26 mouse cellular contexts compared by ENCODE assay signal in the genomic region with DNA sequence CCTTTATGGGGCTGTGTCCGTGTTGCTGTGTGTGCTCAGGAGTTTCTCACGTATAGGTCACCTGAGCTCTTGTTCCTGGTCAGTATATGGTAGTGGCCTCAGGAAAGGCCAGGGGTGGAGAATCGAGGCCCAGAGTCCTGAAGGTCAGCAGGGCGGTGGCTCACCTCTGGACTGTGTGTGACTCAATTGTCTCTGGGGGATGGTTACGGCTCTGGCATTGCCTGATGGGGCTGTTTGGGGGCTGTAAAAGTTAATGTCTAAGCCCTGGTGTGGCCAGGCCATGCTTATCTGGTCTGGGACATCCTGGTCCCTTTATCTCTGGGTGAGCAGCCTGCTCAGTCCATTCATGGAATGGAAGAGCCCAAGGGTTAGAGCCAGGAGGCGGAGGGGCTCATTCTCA. TPM values are rescaled to one million over a fixed set of nuclear protein-coding genes. Genes with fewer than 3 reads are reported as not detected.
A peak's percentile ranks its signal among the peaks of the same experiment; 100 is the strongest.
DNase-seq lines count a peak whose midpoint lies in the region; ATAC-seq and TF ChIP-seq lines count a peak whose summit lies in the region.
"Had no signal": no experiment of that assay in that cellular context is flagged by ENCODE, and none has a peak within 500 bp of the region (broad histone marks: within the 10 kb centered on the region; RNA-seq: fewer than 3 reads in every experiment).

No protein-coding gene starts in this region.

- H3K4me3 ChIP-seq in midbrain, embryonic 16.5 days (ENCODE audit: low read depth, low read length) = no peak overlapping the region
- no peak overlapping the region for H3K4me3 ChIP-seq in midbrain, embryonic 13.5 days (replicated peaks)
- H3K4me3 ChIP-seq in intestine, postnatal 0 days (ENCODE audit: low read depth, low read length) = no peak overlapping the region
- H3K4me3 ChIP-seq in liver, embryonic 15.5 days (replicated peaks) = no peak overlapping the region
- H3K4me3 ChIP-seq: hindbrain, embryonic 10.5 days; limb, embryonic 13.5 days; neural tube, embryonic 13.5 days; stomach, embryonic 15.5 days had no signal

- H3K27ac ChIP-seq in midbrain, embryonic 16.5 days (ENCODE audit: low read length) = no peak overlapping the region
- H3K27ac ChIP-seq in midbrain, embryonic 13.5 days = no peak overlapping the region
- 0 out of 2 replicates have a peak overlapping the region, but pooled peaks have one; percentile 7 for H3K27ac ChIP-seq in intestine, postnatal 0 days (ENCODE audit: low read depth, low read length)
- H3K27ac ChIP-seq in liver, embryonic 15.5 days (replicated peaks) = no peak overlapping the region
- H3K27ac ChIP-seq: neural tube, embryonic 13.5 days; stomach, embryonic 15.5 days had no signal

- WGBS in midbrain, embryonic 16.5 days = 91% methylated on average over 6 of the region's 6 CpGs
- WGBS in midbrain, embryonic 13.5 days = 94% methylated on average over 6 of the region's 6 CpGs
- 48% methylated on average over 6 of the region's 6 CpGs for WGBS in intestine, postnatal 0 days
- WGBS in liver, embryonic 15.5 days (ENCODE audit: insufficient replicate concordance) = 42% methylated on average over 6 of the region's 6 CpGs

- H3K9me3 ChIP-seq in midbrain, embryonic 16.5 days (replicated peaks; ENCODE audit: control insufficient read depth, low read length, poor library complexity, severe bottlenecking) = peaks cover 3% of the 10 kb centered on the region; the same call in 1 of the 2 replicates
- peaks cover 2% of the 10 kb centered on the region; the same call in 1 of the 2 replicates for H3K9me3 ChIP-seq in midbrain, embryonic 13.5 days
- H3K9me3 ChIP-seq in intestine, postnatal 0 days (ENCODE audit: control insufficient read depth) = no peaks in the 10 kb centered on the region
- H3K9me3 ChIP-seq in liver, embryonic 15.5 days (replicated peaks) = no peaks in the 10 kb centered on the region
- H3K9me3 ChIP-seq: hindbrain, embryonic 10.5 days; neural tube, embryonic 13.5 days; stomach, embryonic 15.5 days had no signal

- H3K4me2 ChIP-seq in midbrain, embryonic 16.5 days (ENCODE audit: low read length) = no peak overlapping the region
- no peak overlapping the region for H3K4me2 ChIP-seq in midbrain, embryonic 13.5 days (replicated peaks)
- no peak overlapping the region for H3K4me2 ChIP-seq in intestine, postnatal 0 days (replicated peaks; ENCODE audit: low read depth)
- no peak overlapping the region for H3K4me2 ChIP-seq in liver, embryonic 15.5 days
- H3K4me2 ChIP-seq: limb, embryonic 13.5 days; midbrain, embryonic 11.5 days; neural tube, embryonic 13.5 days; stomach, embryonic 15.5 days had no signal

- no peak overlapping the region for H3K9ac ChIP-seq in midbrain, embryonic 16.5 days (ENCODE audit: low read depth, low read length)
- no peak overlapping the region for H3K9ac ChIP-seq in midbrain, embryonic 13.5 days (replicated peaks)
- no peak overlapping the region for H3K9ac ChIP-seq in intestine, postnatal 0 days (ENCODE audit: low read depth, low read length)
- H3K9ac ChIP-seq in liver, embryonic 15.5 days = no peak overlapping the region
- H3K9ac ChIP-seq: limb, embryonic 13.5 days; neural tube, embryonic 13.5 days; stomach, embryonic 15.5 days had no signal

- no peaks in the 10 kb centered on the region for H3K27me3 ChIP-seq in midbrain, embryonic 16.5 days (ENCODE audit: control insufficient read depth, insufficient read depth, low read depth, low read length)
- H3K27me3 ChIP-seq in midbrain, embryonic 13.5 days = no peaks in the 10 kb centered on the region
- no peaks in the 10 kb centered on the region for H3K27me3 ChIP-seq in intestine, postnatal 0 days (replicated peaks; ENCODE audit: control insufficient read depth, insufficient read depth, low read length)
- no peaks in the 10 kb centered on the region for H3K27me3 ChIP-seq in liver, embryonic 15.5 days
- H3K27me3 ChIP-seq: limb, embryonic 13.5 days; neural tube, embryonic 13.5 days; stomach, embryonic 15.5 days had no signal

- ATAC-seq in midbrain, embryonic 16.5 days = peak; percentile 43; the same call in 1 of the 2 replicates
- ATAC-seq in midbrain, embryonic 13.5 days = no peak
- peak; percentile 63 for ATAC-seq in intestine, postnatal 0 days
- ATAC-seq in liver, embryonic 15.5 days (ENCODE audit: insufficient read depth) = peak; percentile 40
- ATAC-seq in erythroid progenitor cell, adult 5-6 weeks (replicated peaks; ENCODE audit: low FRiP score, poor library complexity, severe bottlenecking) = no peak
- ATAC-seq: forebrain, embryonic 14.5 days; hindbrain, embryonic 16.5 days had no signal

- no peaks in the 10 kb centered on the region; the same call in 1 of the 2 replicates for H3K4me1 ChIP-seq in midbrain, embryonic 16.5 days (ENCODE audit: control insufficient read depth, insufficient read depth, low read length)
- H3K4me1 ChIP-seq in midbrain, embryonic 13.5 days (replicated peaks) = peaks cover 17% of the 10 kb centered on the region; the same call in 1 of the 2 replicates
- H3K4me1 ChIP-seq in intestine, postnatal 0 days (replicated peaks; ENCODE audit: control insufficient read depth, insufficient read depth, low read length) = peaks cover 13% of the 10 kb centered on the region; the same call in 1 of the 2 replicates
- H3K4me1 ChIP-seq in liver, embryonic 15.5 days (replicated peaks) = peaks cover 58% of the 10 kb centered on the region

- no peak for DNase-seq in lung, postnatal 10 days
- DNase-seq in cerebellum, adult 11-12 months = no peak
- DNase-seq: adrenal gland, adult 8-10 months; B cell, adult 2 months; cerebellum, adult 8-10 months; heart, postnatal 14 days; kidney, adult 9 months; kidney, postnatal 10 days; layer of hippocampus, adult 9-11 months; lung, adult 2 months; lung, postnatal 14 days; right cerebral cortex, postnatal 4 days; thymus, postnatal 14 days had no signal

- no peak for TF ChIP-seq CTCF in intestine, postnatal 0 days (IDR thresholded peaks at IDR 0.05; ENCODE audit: low read depth)

- no peaks in the 10 kb centered on the region for H3K36me3 ChIP-seq in midbrain, embryonic 16.5 days (ENCODE audit: control insufficient read depth, insufficient read depth, low read length)
- H3K36me3 ChIP-seq in midbrain, embryonic 13.5 days = no peaks in the 10 kb centered on the region
- H3K36me3 ChIP-seq in intestine, postnatal 0 days (ENCODE audit: control insufficient read depth, insufficient read depth) = no peaks in the 10 kb centered on the region
- H3K36me3 ChIP-seq in liver, embryonic 15.5 days (replicated peaks) = no peaks in the 10 kb centered on the region
- H3K36me3 ChIP-seq: hindbrain, embryonic 10.5 days; limb, embryonic 13.5 days; neural tube, embryonic 13.5 days; stomach, embryonic 15.5 days had no signal

RNA-seq across cellular contexts. Expression of gene Stk10, which starts 33.1 kb away (rescaled TPM):
- 1.2 and 1.7 TPM in 2 replicates for polyA plus RNA-seq in midbrain, embryonic 16.5 days (2015; fragmentation: Nextera tagmentation; extraction: Ambion mirVana)
- 1.1 and 2.3 TPM in 2 replicates for polyA plus RNA-seq in midbrain, embryonic 13.5 days (2015; fragmentation: Nextera tagmentation; extraction: Ambion mirVana)
- polyA plus RNA-seq in intestine, postnatal 0 days (2015; fragmentation: Nextera tagmentation; extraction: Ambion mirVana) = 2.6 and 2.7 TPM in 2 replicates
- polyA plus RNA-seq in liver, embryonic 15.5 days (2015; fragmentation: Nextera tagmentation; extraction: Ambion mirVana) = 4.3 TPM in 2 replicates
- 14.3 and 15.1 TPM in 2 replicates for total RNA-seq in erythroid progenitor cell, adult 5-6 weeks (2015; ENCODE audit: low replicate concordance)
- total RNA-seq in erythroid progenitor cell, adult 5-6 weeks (2017; ENCODE audit: low replicate concordance) = 8.3 and 10.0 TPM in 2 replicates

RNA-seq across cellular contexts. Expression of gene Efcab9, which starts 34.3 kb away (rescaled TPM):
- not detected in 2 replicates for polyA plus RNA-seq in midbrain, embryonic 16.5 days (2015; fragmentation: Nextera tagmentation; extraction: Ambion mirVana)
- polyA plus RNA-seq in midbrain, embryonic 13.5 days (2015; fragmentation: Nextera tagmentation; extraction: Ambion mirVana) = 0.35 TPM in 1 of 2 replicates, not detected in the other
- polyA plus RNA-seq in intestine, postnatal 0 days (2015; fragmentation: Nextera tagmentation; extraction: Ambion mirVana) = 0.21 and 0.58 TPM in 2 replicates
- polyA plus RNA-seq in liver, embryonic 15.5 days (2015; fragmentation: Nextera tagmentation; extraction: Ambion mirVana) = 0.20 and 0.41 TPM in 2 replicates
- total RNA-seq in erythroid progenitor cell, adult 5-6 weeks (2015; ENCODE audit: low replicate concordance) = not detected in 2 replicates
- total RNA-seq in erythroid progenitor cell, adult 5-6 weeks (2017; ENCODE audit: low replicate concordance) = not detected in 2 replicates
- total RNA-seq: heart, adult 8-10 months had no signal
- polyA plus RNA-seq: forebrain, embryonic 14.5 days; hindbrain, embryonic 10.5 days; hindbrain, embryonic 16.5 days; lung, adult 2 months had no signal

Comparison
In these comparisons a context has a peak if more than half of its experiments do, and no peak if none do; other contexts are left out.
1. ATAC-seq: peak in midbrain, embryonic 16.5 days (single experiment), intestine, postnatal 0 days (single experiment) and liver, embryonic 15.5 days (single experiment); none in midbrain, embryonic 13.5 days (single experiment) and erythroid progenitor cell, adult 5-6 weeks (single experiment).